Mouse (Mus musculus) adrenal gland, postnatal 14 days (tissue): ENCODE results near the gene Zfand2a. TPM values are rescaled to one million over a fixed set of nuclear protein-coding genes. Genes with fewer than 3 reads are reported as not detected.

Source experiments
- DNase-seq: peaks from one replicate; pipeline ENCODE4 v3.0.0; 2021; ENCODE audit warnings: mixed read lengths
- long read RNA-seq, 2 experiments: library from polyadenylated mRNA; stranded (forward); transcript quantifications; one replicate each; pipeline ENCODE4 v2.0.0; 2021
- total RNA-seq: library from RNA; stranded (reverse); gene quantifications from 2 replicates; pipeline ENCODE4 v1.2.3, GENCODE M21; 2021

Zfand2a gene
- 23.2 and 24.1 TPM in 2 replicates for total RNA-seq
- long read RNA-seq, experiment 1, partial matches to known transcripts, result 1 of 7 reads
- long read RNA-seq, experiment 1, other reads (novel, unspliced or antisense), result 4 of 7 reads
- long read RNA-seq, experiment 2, partial matches to known transcripts, result 0 of 3 reads
- long read RNA-seq, experiment 2, other reads (novel, unspliced or antisense), result 3 of 3 reads

- DNase-seq, result peak; percentile 100
Measured at GRCm38 (mm10) chr5:139484185-139484814, at the start of gene Zfand2a. Gene Zfand2a (minus strand): TSS chr5:139484549.

GRCm38 (mm10) chr5:139528851-139529250 is 44.5 kb upstream of the Zfand2a start:
- DNase-seq, result no peak

GRCm38 (mm10) chr5:139521987-139522386 is 37.6 kb upstream of the Zfand2a start:
- no peak for DNase-seq

- no peak for DNase-seq
Measured at GRCm38 (mm10) chr5:139520069-139520834, 35.9 kb upstream of the Zfand2a start.

- DNase-seq, result peak; percentile 37
Measured at GRCm38 (mm10) chr5:139516281-139516680, 31.9 kb upstream of the Zfand2a start.

GRCm38 (mm10) chr5:139512201-139512600 is 27.9 kb upstream of the Zfand2a start:
- no peak for DNase-seq

GRCm38 (mm10) chr5:139510682-139511366 is 26.5 kb upstream of the Zfand2a start:
- peak; percentile 31 for DNase-seq

GRCm38 (mm10) chr5:139506207-139506606 is 21.9 kb upstream of the Zfand2a start:
- no peak for DNase-seq

GRCm38 (mm10) chr5:139505073-139505606 is 20.8 kb upstream of the Zfand2a start:
- peak; percentile 91 for DNase-seq

- no peak for DNase-seq
Measured at GRCm38 (mm10) chr5:139502281-139502680, 17.9 kb upstream of the Zfand2a start.

GRCm38 (mm10) chr5:139498791-139499190 is 14.4 kb upstream of the Zfand2a start:
- no peak for DNase-seq

- DNase-seq, result no peak
Measured at GRCm38 (mm10) chr5:139496939-139497338, 12.6 kb upstream of the Zfand2a start.

GRCm38 (mm10) chr5:139495019-139495669 is 10.8 kb upstream of the Zfand2a start:
- DNase-seq, result peak; percentile 28

GRCm38 (mm10) chr5:139493690-139494089 is 9.3 kb upstream of the Zfand2a start:
- DNase-seq, result no peak

- no peak for DNase-seq
Measured at GRCm38 (mm10) chr5:139491348-139491747, 7.0 kb upstream of the Zfand2a start.

- DNase-seq, result no peak
Measured at GRCm38 (mm10) chr5:139490131-139490530, 5.8 kb upstream of the Zfand2a start.

- no peak for DNase-seq
Measured at GRCm38 (mm10) chr5:139483171-139483848, 1.0 kb downstream of the Zfand2a start.

- no peak for DNase-seq
Measured at GRCm38 (mm10) chr5:139480406-139480805, 3.9 kb downstream of the Zfand2a start.

- DNase-seq, result no peak
Measured at GRCm38 (mm10) chr5:139479088-139479487, 5.3 kb downstream of the Zfand2a start.

- no peak for DNase-seq
Measured at GRCm38 (mm10) chr5:139474741-139475140, 9.6 kb downstream of the Zfand2a start.

- DNase-seq, result peak; percentile 78
Measured at GRCm38 (mm10) chr5:139467998-139468397, 16.4 kb downstream of the Zfand2a start.
